Mouse (Mus musculus) forelimb bud, embryonic 11.5 days (tissue): ENCODE data around the gene Usp6nl.

Experiments used
- DNase-seq: peaks from one replicate; pipeline ENCODE4 v3.0.0-alpha.2; 2012; ENCODE audit warnings: low read depth, low spot score

Gene Usp6nl

GRCm38 (mm10) chr2:6322376-6322901 is at the start of gene Usp6nl:
TSS of gene Usp6nl (plus strand) at chr2:6322667.
- peak; percentile 68 for DNase-seq

DNA sequence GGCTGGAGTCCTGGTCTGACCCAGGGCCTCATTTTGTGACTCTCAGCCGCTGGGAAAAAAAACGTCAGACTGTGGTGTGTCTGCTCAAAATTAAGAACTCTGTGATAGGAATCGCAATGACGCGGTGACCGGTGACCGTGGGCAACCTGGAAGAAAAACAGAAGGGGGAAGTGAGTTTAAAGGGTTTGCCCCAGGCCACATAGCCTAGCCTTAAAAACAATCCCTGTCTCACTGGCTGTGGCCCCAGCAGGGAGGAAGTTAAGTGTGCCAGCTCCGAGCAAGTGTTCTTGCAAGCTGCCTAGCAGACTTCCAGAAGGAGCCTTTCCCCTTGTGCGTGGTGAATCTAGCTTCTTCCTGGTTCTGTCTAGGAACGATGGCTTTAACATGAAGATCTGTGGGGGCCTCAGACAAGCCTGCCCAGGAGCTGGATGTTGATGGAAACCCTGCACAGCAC is 49.0 kb upstream of the Usp6nl start:
- DNase-seq, result peak; percentile 42

- DNase-seq, result no peak
Measured at GRCm38 (mm10) chr2:6278813-6279530, 43.5 kb upstream of the Usp6nl start.

DNA sequence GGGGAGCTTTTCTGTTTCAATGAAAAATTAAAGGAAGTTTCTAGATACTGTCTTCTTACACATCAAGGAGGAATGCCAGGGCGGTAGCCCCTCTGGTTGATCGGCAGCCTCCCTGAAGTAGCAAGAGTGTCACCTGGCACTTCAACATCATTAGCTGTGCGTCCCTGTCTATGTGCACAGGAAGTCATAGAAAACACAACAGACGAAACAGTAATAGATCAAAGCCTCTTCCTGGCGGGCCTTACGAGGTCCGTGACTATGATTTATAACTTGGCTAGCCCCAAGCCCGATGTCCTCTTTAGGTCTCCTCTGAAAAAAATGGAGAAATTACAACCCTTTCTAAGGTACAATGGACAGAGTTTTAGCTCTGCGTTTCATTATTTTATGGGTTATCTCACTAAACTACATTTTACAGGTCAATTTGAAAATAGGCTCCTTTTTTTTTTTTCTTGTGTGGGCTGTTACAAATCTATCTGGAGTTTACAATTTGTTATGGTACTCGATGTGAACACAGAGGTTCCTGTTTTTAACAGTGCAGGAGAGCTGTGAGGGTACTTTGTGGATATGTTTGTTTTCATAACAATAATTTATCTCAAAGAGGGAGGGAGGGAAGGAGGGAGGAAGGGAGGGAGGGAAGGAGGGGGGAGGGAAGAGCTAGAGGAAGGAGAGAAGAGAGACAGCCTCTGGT is 42.7 kb upstream of the Usp6nl start:
- no peak for DNase-seq

DNA sequence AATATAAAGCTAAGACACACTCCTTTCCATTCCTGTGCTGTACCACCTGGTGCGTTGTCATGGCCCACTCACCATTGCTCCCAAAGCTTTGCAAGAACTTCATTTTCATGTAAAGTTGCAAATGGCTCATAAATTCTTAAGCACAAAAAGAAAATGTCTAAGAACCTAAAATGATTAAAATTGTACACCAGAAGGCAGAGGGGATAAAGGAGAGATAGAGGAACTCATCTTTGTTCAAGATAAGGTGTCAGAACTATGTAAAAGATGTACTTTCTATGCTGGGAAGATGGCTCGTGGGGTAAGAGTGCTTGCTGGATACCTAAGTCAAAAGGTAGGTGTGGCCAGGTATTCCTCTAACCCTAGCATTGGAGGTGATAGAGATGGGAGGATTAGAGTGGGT is 38.9 kb upstream of the Usp6nl start:
- DNase-seq, result no peak

DNA sequence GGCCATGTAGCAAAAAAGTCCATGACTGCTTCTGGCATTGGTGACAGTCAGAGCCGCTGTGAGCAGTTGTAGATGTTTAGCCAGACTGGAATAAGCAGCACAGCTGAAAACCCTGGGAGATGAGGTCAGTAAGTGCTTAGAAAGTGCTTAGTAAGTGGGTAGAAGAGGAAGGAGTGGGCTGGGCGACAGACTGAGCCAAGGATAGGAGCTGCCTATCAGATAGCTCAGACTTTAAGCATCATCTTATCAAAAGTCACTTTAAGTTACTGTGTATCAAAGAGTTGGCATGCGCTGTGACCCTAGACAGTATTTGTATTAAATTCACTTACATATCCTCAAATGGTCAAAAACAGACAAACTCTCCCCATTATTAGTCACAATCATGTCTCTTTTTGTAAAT is 37.7 kb upstream of the Usp6nl start:
- DNase-seq, result no peak

DNA sequence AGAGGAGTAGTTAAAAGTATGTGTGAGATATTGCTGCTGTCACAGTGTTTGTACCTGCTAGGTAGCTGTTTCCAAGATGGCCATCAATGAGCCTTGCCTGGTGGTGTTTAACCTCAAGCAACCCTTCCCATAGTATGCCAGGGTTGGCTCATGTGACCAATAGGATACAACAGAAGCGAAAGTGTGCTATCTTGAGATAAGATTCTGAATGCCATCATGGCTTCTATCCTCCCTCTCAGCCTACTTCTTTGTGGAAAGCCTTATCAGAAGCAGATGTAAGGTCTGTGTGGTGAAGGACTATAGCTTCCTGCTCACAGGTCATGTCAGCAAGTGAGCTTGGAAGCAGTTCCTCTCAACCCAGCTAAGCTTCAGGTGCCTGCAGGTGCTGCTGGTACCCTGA is 36.7 kb upstream of the Usp6nl start:
- DNase-seq, result no peak

GRCm38 (mm10) chr2:6293825-6294444 is 28.5 kb upstream of the Usp6nl start:
- no peak for DNase-seq

- no peak for DNase-seq
Measured at GRCm38 (mm10) chr2:6294993-6295628, 27.4 kb upstream of the Usp6nl start.

- DNase-seq, result no peak
Measured at GRCm38 (mm10) chr2:6304768-6305167, 17.7 kb upstream of the Usp6nl start.

DNA sequence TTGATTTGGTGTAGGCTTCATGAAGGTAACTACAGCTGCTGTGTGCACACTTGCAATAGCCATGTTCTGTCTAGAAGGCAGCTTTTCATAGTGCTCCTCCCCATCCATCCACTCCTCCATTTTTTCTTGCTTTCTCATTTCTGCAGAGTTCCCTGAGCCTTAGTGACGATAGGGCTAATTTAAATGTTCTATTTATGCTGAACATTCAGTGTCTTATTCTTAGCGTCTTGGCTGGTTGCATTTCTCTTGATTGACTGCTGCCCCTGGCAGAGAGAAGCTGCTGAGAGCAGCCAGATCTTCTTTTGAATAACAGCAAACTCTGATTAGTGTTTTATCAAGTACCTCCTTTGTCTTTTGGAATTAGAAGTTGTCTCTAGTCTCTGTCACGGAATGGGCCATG is 15.6 kb upstream of the Usp6nl start:
- no peak for DNase-seq

DNA sequence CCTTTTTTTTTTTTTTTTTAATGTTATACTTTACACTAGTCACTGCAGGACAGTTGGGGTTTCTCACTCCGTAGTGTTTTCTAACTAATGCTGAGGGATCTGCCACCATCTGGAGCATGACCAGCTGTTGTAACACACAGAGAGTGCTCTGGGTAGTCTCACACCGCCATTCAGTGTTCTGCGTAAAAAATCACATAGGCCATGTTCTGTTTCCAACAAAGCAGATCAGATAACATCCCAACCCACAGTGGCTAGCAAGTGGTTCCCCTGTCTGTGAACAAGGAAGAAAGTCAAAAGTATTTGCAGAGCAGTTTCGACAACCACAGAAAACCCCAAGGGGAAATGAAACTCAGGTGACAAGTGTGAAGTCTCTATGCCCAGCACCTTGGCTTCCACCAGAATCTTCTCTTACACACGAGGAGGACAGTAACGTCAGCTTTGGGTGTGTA is 13.1 kb upstream of the Usp6nl start:
- no peak for DNase-seq

DNA sequence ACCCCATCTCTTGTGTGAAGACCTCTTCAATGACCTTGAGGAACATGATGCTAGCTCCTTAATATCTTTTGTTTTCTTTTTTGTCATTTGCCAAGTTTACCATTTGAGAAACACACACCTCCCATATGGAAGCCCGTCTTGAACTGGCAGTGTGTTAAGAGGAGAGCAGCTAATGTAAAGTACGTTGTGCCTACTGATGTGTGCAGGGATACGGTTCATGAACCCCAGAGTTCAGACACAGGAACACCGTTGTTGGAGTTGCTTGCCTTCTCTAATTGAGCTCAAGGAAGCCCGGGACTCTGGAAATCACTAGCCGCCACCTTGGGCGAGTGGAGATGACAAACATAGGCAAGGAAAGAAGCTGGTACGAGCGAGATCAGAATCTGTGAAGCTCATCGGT is 9.7 kb upstream of the Usp6nl start:
- no peak for DNase-seq

DNA sequence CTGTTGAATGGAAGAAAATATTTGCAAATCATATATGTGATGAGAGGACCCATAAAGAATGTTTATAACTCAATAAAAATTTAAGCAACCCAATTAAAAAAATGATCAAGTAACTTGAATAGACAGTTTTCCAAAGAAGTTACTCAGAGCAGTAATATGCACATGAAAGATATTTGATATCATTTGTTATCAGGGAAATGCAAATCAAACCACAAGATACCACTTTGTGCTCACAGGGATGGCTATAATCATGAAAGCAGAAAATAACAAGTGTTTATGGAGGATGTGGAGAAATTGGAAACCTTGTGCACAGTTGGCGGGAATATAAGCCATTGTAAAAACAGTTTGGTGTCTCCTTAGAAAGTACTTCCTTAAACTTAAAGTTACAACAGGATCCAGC is 8.7 kb upstream of the Usp6nl start:
- no peak for DNase-seq

DNA sequence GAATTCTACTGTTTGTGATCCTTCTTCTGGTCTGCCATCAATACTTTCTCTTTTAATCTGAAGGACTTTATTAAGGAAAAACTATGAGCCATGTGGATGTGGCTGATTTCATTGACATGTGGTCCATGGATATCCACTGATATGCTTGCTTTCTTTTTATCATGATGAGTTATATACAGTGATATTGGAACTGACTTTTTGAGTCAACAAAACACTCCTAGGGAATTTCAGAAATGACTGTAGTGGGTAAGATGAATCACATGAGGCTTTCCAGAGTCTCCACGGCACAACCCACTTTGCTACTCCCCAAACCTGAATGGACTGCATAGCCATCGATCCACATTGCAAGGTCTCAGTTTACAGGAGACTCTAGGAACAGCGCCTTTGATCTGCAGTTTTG is 2.3 kb upstream of the Usp6nl start:
- DNase-seq, result no peak

DNA sequence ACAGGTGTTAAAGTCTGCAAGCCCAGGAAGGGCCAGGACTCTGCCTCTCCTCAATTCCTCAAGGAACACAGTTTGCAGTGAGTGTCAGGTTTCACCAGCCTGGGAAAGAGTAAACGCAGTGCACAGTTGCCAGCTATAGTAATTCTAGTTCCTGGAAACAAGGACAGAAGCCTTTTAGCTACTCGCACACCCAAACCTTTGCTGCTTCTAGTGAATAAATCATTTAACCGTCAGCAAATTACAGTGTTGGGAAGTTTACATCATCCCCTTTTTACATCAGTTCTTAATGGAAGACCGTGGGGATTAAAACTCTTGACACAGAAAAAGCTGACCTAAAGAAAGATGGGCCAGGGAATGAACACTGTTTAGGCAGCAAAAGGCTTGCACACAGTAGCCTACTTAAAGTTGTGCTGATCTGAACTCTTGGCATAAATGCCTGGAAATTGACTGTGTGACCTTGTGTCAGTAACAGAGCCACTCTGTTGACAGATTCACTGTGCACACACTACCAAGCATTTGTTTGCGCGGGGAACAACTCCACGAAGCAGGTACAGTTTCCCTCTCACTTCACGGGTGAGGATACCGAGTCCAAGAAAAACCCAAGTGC is 595 bp upstream of the Usp6nl start:
- peak; percentile 66 for DNase-seq

GRCm38 (mm10) chr2:6322938-6323521 is 563 bp downstream of the Usp6nl start:
- peak; percentile 41 for DNase-seq

DNA sequence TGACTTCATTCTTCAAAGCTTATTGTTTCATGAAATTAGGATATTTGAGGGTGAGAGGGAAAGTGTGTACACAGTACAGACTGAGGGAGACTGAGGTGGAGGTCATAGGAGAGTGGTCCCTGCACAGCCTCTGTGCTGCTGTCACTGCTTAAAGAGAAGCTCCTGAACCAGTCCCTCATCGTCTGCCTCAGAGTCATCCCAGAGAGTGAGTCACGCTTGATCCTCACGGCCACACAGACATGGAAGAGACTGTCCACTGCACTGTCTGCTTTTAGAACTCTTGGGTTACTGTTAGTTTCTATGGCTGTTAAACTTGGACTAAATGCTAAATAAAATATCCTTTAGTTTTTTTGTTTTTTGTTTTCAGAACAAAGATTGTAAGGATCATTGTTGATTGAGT is 3.2 kb downstream of the Usp6nl start:
- DNase-seq, result no peak

GRCm38 (mm10) chr2:6328927-6329326 is 6.5 kb downstream of the Usp6nl start:
- no peak for DNase-seq

- no peak for DNase-seq
Measured at GRCm38 (mm10) chr2:6330756-6331155, 8.3 kb downstream of the Usp6nl start.
